Mouse (Mus musculus) heart, embryonic 14.5 days (tissue): ENCODE results near the gene Gm10722. TPM values are rescaled to one million over a fixed set of nuclear protein-coding genes. Genes with fewer than 3 reads are reported as not detected.
"Not testable (repeated sequence)": the region's sequence is repeated elsewhere in the genome, so short reads cannot be mapped to it uniquely, and the experiment has no call there.

Experiments
- ATAC-seq: fragments of 200-750 bp; cut with Nextera tagmentation; 2 replicates; pipeline ENCODE4 v1.8.0; 2017; ENCODE audit warnings: low read depth, moderate TSS enrichment; ENCODE audit not compliant: insufficient number of reproducible peaks, insufficient read depth, low FRiP score
- H3K27ac ChIP-seq, 2 experiments: fragments of 200-500 bp in 1 of 2; fragments of 300-500 bp in 1 of 2; sonication (generic) in 1 of 2; replicated peaks in 1 of 2; 2 replicates each; pipeline ENCODE4 v1.5.1; 2012 to 2014; ENCODE audit warnings: low read depth in 2 of 2, low read length in 2 of 2, control low read depth in 1 of 2, mild to moderate bottlenecking in 1 of 2, mixed read lengths in 1 of 2; ENCODE audit not compliant: control insufficient read depth in 1 of 2, insufficient read depth in 1 of 2
- H3K27me3 ChIP-seq: fragments of 300-500 bp; sonication (generic); 2 replicates; pipeline ENCODE4 v1.6.1; 2014; ENCODE audit warnings: mild to moderate bottlenecking, low read length, control low read depth; ENCODE audit not compliant: control insufficient read depth, insufficient read depth
- H3K36me3 ChIP-seq: fragments of 300-500 bp; sonication (generic); 2 replicates; pipeline ENCODE4 v1.6.1; 2014; ENCODE audit warnings: mild to moderate bottlenecking, control low read depth, low read length, mixed read lengths; ENCODE audit not compliant: control insufficient read depth, insufficient read depth
- H3K4me1 ChIP-seq, 2 experiments: fragments of 200-500 bp in 1 of 2; fragments of 300-500 bp in 1 of 2; sonication (generic) in 1 of 2; 2 replicates each; pipeline ENCODE4 v1.6.1; 2012 to 2014; ENCODE audit warnings: low read length in 2 of 2, control low read depth in 1 of 2, mixed read lengths in 1 of 2; ENCODE audit not compliant: control insufficient read depth in 2 of 2, insufficient read depth in 2 of 2
- H3K4me2 ChIP-seq: fragments of 300-500 bp; sonication (generic); 2 replicates; pipeline ENCODE4 v1.6.1; 2014; ENCODE audit warnings: mild to moderate bottlenecking, low read length
- H3K4me3 ChIP-seq, 2 experiments: fragments of 200-500 bp in 1 of 2; fragments of 300-500 bp in 1 of 2; sonication (generic) in 1 of 2; 2 replicates each; pipeline ENCODE4 v1.5.1; 2012 to 2014; ENCODE audit warnings: low read length in 2 of 2, mild to moderate bottlenecking in 2 of 2, control low read depth in 1 of 2, low read depth in 1 of 2, moderate library complexity in 1 of 2; ENCODE audit not compliant: control insufficient read depth in 1 of 2, insufficient read depth in 1 of 2
- H3K9ac ChIP-seq: fragments of 300-500 bp; sonication (generic); 2 replicates; pipeline ENCODE4 v1.6.1; 2014; ENCODE audit warnings: mild to moderate bottlenecking, low read length
- H3K9me3 ChIP-seq: fragments of 300-500 bp; sonication (generic); 2 replicates; pipeline ENCODE4 v1.6.1; 2016; ENCODE audit warnings: low read length, control low read depth; ENCODE audit not compliant: control insufficient read depth
- WGBS: fragments of 180-500 bp; shearing (Covaris S2); extraction: QIAGEN DNeasy Blood & Tissue Kit; methylation state at CpG from one replicate; pipeline ENCODE4 v1.1.7; 2014; 5-methylcytosine and 5-hydroxymethylcytosine counted together
- polyA plus RNA-seq: library from polyadenylated mRNA; unstranded; fragments of >200 nt; fragmentation: Nextera tagmentation; extraction: Ambion mirVana; gene quantifications from 2 replicates; pipeline ENCODE4 v1.2.1, GENCODE M21; 2014

Gm10722 gene
- polyA plus RNA-seq, 1 experiment from 2014 or later = not detected

DNA sequence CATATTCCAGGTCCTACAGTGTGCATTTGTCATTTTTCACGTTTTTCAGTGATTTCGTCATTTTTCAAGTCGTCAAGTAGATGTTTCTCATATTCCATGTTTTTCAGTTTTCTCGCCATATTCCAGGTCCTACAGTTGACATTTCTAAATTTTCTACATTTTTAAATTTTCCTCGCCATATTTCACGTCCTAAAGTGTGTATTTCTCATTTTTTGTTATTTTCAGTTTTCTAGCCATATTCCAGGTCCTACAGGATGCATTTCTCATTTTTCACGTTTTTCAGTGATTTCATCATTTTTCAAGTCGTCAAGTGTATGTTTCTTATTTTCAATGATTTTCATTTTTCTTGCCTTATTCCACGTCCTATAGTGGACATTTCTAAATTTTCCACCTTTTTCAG, 26.0 kb downstream of the Gm10722 start:
- not testable (repeated sequence) for ATAC-seq, H3K4me2 ChIP-seq, H3K27ac ChIP-seq, H3K4me3 ChIP-seq, H3K9ac ChIP-seq, H3K36me3 ChIP-seq, H3K4me1 ChIP-seq, H3K27me3 ChIP-seq, H3K9me3 ChIP-seq
- WGBS = 60% methylated on average over 9 of the region's 9 CpGs

DNA sequence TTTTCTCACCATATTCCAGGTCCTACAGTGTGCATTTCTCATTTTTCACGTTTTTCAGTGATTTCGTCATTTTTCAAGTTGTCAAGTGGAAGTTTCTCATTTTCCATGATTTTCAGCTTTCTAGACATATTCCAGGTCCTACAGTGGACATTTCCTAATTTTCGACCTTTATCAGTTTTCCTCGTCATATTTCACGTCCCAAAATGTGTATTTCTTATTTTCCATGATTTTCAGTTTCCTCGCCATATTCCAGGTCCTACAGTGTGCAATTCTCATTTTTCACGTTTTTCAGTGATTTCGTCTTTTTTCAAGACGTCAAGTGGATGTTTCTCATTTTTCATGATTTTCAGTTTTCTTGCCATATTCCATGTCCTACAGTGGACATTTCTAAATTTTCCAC, 26.5 kb downstream of the Gm10722 start:
- ATAC-seq, H3K9ac ChIP-seq, H3K4me3 ChIP-seq, H3K4me1 ChIP-seq, H3K27me3 ChIP-seq, H3K27ac ChIP-seq, H3K36me3 ChIP-seq, H3K9me3 ChIP-seq, H3K4me2 ChIP-seq: not testable (repeated sequence)
- WGBS = 64% methylated on average over 9 of the region's 9 CpGs

DNA sequence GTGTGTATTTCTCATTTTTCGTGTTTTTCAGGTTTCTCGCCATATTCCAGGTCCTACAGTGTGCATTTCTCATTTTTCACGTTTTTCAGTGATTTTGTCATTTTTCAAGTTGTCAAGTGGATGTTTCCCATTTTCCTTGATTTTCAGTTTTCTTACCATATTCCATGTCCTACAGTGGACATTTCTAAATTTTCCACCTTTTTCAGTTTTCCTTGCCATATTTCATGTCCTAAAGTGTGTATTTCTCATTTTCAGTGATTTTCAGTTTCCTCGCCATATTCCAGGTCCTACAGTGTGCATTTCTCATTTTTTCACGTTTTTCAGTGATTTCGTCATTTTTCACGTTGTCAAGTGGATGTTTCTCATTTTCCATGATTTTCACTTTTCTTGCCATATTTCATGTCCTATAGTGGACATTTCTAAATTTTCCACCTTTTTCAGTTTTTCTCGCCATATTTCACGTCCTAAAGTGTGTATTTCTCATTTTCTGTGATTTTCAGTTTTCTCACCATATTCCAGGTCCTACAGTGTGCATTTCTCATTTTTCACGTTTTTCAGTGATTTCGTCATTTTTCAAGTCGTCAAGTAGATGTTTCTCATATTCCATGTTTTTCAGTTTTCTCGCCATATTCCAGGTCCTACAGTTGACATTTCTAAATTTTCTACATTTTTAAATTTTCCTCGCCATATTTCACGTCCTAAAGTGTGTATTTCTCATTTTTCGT, 28.7 kb downstream of the Gm10722 start:
- not testable (repeated sequence) for H3K36me3 ChIP-seq, H3K27me3 ChIP-seq, H3K4me1 ChIP-seq, H3K4me3 ChIP-seq, ATAC-seq, H3K4me2 ChIP-seq, H3K9me3 ChIP-seq, H3K27ac ChIP-seq, H3K9ac ChIP-seq
- 60% methylated on average over 12 of the region's 16 CpGs for WGBS

GRCm38 (mm10) chr9:3030677-3031318, 30.1 kb downstream of the Gm10722 start:
- H3K9me3 ChIP-seq, H3K9ac ChIP-seq, H3K27me3 ChIP-seq, H3K4me2 ChIP-seq, H3K4me3 ChIP-seq, H3K36me3 ChIP-seq, H3K4me1 ChIP-seq, H3K27ac ChIP-seq: not testable (repeated sequence)
- 50% methylated on average over 2 of the region's 10 CpGs for WGBS
- ATAC-seq = peak; percentile 44; the same call in 1 of the 2 replicates

DNA sequence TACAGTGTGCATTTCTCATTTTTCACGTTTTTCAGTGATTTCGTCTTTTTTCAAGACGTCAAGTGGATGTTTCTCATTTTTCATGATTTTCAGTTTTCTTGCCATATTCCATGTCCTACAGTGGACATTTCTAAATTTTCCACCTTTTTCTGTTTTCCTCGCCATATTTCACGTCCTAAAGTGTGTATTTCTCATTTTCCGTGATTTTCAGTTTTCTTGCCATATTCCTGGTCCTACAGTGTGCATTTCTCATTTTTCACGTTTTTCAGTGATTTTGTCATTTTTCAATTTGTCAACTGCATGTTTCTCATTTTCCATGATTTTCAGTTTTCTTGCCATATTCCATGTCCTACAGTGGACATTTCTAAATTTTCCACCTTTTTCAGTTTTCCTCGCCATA, 33.6 kb downstream of the Gm10722 start, which contains the start of gene Gm17535:
Gm17535 (plus strand) TSS at position 301 of the 400 bp plus-strand sequence.
- no CpG with 5 or more reads among the region's 8 CpGs for WGBS
- not testable (repeated sequence) for H3K4me1 ChIP-seq, H3K4me2 ChIP-seq, H3K27me3 ChIP-seq, H3K36me3 ChIP-seq, ATAC-seq, H3K9ac ChIP-seq, H3K27ac ChIP-seq, H3K4me3 ChIP-seq, H3K9me3 ChIP-seq

GRCm38 (mm10) chr9:3036577-3036976, 35.9 kb downstream of the Gm10722 start, which contains the start of gene Gm10715:
Gene Gm10715, plus strand, starts transcription at chr9:3036877.
- H3K4me1 ChIP-seq, H3K4me3 ChIP-seq, H3K9ac ChIP-seq, H3K9me3 ChIP-seq, ATAC-seq, H3K36me3 ChIP-seq, H3K27ac ChIP-seq, H3K4me2 ChIP-seq, H3K27me3 ChIP-seq: not testable (repeated sequence)
- WGBS = 71% methylated on average over 6 of the region's 8 CpGs

- not testable (repeated sequence) for H3K4me2 ChIP-seq, H3K27me3 ChIP-seq, H3K9ac ChIP-seq, H3K4me3 ChIP-seq, H3K4me1 ChIP-seq, ATAC-seq, H3K36me3 ChIP-seq, H3K27ac ChIP-seq, H3K9me3 ChIP-seq
- WGBS = 56% methylated on average over 4 of the region's 4 CpGs
Measured at GRCm38 (mm10) chr9:3038161-3038560, 37.4 kb downstream of the Gm10722 start.
